Comparison of ENCODE assay signal across 8 mouse cellular contexts in genomic region chr5:149851011-149851410, GRCm38 (mm10).
A peak's percentile ranks its signal among the peaks of the same experiment; 100 is the strongest.
DNase-seq lines count a peak whose midpoint lies in the region; ATAC-seq and TF ChIP-seq lines count a peak whose summit lies in the region.

No protein-coding gene starts in this region.

- peak; percentile 79 for DNase-seq in neural tube, embryonic 10.5 days (ENCODE audit: extremely low spot score, low spot score)
- peak; percentile 39 to 47 for DNase-seq in cerebellum, adult 18-20 months
- DNase-seq in frontal cortex, adult 2 months (ENCODE audit: extremely low spot score in 1 of 2, low spot score in 1 of 2): peak; percentile 28 to 92
- peak; percentile 63 to 73 for DNase-seq in left cerebral cortex, postnatal 10 days (ENCODE audit: extremely low spot score in 1 of 2, low spot score in 2 of 2)

- H3K9me3 ChIP-seq in neural tube, embryonic 15.5 days (replicated peaks): no peaks in the 10 kb centered on the region
- H3K9me3 ChIP-seq in intestine, postnatal 0 days (ENCODE audit: control insufficient read depth): no peaks in the 10 kb centered on the region
- no peaks in the 10 kb centered on the region for H3K9me3 ChIP-seq in midbrain, embryonic 13.5 days
- H3K9me3 ChIP-seq in stomach, embryonic 16.5 days (replicated peaks; ENCODE audit: control insufficient read depth, low read length): no peaks in the 10 kb centered on the region

- H3K27me3 ChIP-seq in neural tube, embryonic 15.5 days (replicated peaks): no peaks in the 10 kb centered on the region
- no peaks in the 10 kb centered on the region for H3K27me3 ChIP-seq in intestine, postnatal 0 days (replicated peaks; ENCODE audit: control insufficient read depth, insufficient read depth, low read length)
- no peaks in the 10 kb centered on the region for H3K27me3 ChIP-seq in midbrain, embryonic 13.5 days
- no peaks in the 10 kb centered on the region for H3K27me3 ChIP-seq in stomach, embryonic 16.5 days (ENCODE audit: control insufficient read depth, insufficient read depth, low read length)

- H3K27ac ChIP-seq in neural tube, embryonic 15.5 days (replicated peaks): no peak overlapping the region
- no peak overlapping the region for H3K27ac ChIP-seq in intestine, postnatal 0 days (ENCODE audit: low read depth, low read length)
- no peak overlapping the region for H3K27ac ChIP-seq in midbrain, embryonic 13.5 days
- no peak overlapping the region for H3K27ac ChIP-seq in stomach, embryonic 16.5 days (ENCODE audit: low read length)

- 14% methylated on average over 9 of the region's 9 CpGs for WGBS in neural tube, embryonic 15.5 days
- WGBS in intestine, postnatal 0 days: 16% methylated on average over 9 of the region's 9 CpGs
- WGBS in midbrain, embryonic 13.5 days: 15% methylated on average over 9 of the region's 9 CpGs
- WGBS in stomach, embryonic 16.5 days: 9% methylated on average over 9 of the region's 9 CpGs

- intact Hi-C loops in left cerebral cortex, postnatal 10 days (cut with DNase I): loop anchor here (5.0 to 10.0 kb wide), 3 partner anchors 34 to 139 kb away; no protein-coding TSS in a partner anchor

- H3K36me3 ChIP-seq in neural tube, embryonic 15.5 days: no peaks in the 10 kb centered on the region
- H3K36me3 ChIP-seq in intestine, postnatal 0 days (ENCODE audit: control insufficient read depth, insufficient read depth): no peaks in the 10 kb centered on the region
- H3K36me3 ChIP-seq in midbrain, embryonic 13.5 days: no peaks in the 10 kb centered on the region
- no peaks in the 10 kb centered on the region for H3K36me3 ChIP-seq in stomach, embryonic 16.5 days (ENCODE audit: control insufficient read depth, insufficient read depth, low read length)

- no peaks in the 10 kb centered on the region for H3K4me1 ChIP-seq in neural tube, embryonic 15.5 days
- H3K4me1 ChIP-seq in intestine, postnatal 0 days (replicated peaks; ENCODE audit: control insufficient read depth, insufficient read depth, low read length): no peaks in the 10 kb centered on the region
- H3K4me1 ChIP-seq in midbrain, embryonic 13.5 days (replicated peaks): no peaks in the 10 kb centered on the region
- no peaks in the 10 kb centered on the region for H3K4me1 ChIP-seq in stomach, embryonic 16.5 days (ENCODE audit: control insufficient read depth, insufficient read depth, low read length)

- H3K9ac ChIP-seq in neural tube, embryonic 15.5 days (replicated peaks): no peak overlapping the region
- no peak overlapping the region for H3K9ac ChIP-seq in intestine, postnatal 0 days (ENCODE audit: low read depth, low read length)
- H3K9ac ChIP-seq in midbrain, embryonic 13.5 days (replicated peaks): no peak overlapping the region
- H3K9ac ChIP-seq in stomach, embryonic 16.5 days (ENCODE audit: low read length): no peak overlapping the region

- H3K4me3 ChIP-seq in neural tube, embryonic 15.5 days (replicated peaks): no peak overlapping the region
- H3K4me3 ChIP-seq in intestine, postnatal 0 days (ENCODE audit: low read depth, low read length): no peak overlapping the region
- H3K4me3 ChIP-seq in midbrain, embryonic 13.5 days (replicated peaks): no peak overlapping the region
- no peak overlapping the region for H3K4me3 ChIP-seq in stomach, embryonic 16.5 days (replicated peaks; ENCODE audit: low read length)

- no peak for ATAC-seq in neural tube, embryonic 15.5 days (ENCODE audit: low FRiP score)
- ATAC-seq in intestine, postnatal 0 days: no peak
- peak; percentile 55; the same call in 1 of the 2 replicates for ATAC-seq in midbrain, embryonic 13.5 days
- peak; percentile 17; the same call in 1 of the 2 replicates for ATAC-seq in stomach, embryonic 16.5 days (ENCODE audit: insufficient read depth, low FRiP score)

- H3K4me2 ChIP-seq in neural tube, embryonic 15.5 days: no peak overlapping the region
- H3K4me2 ChIP-seq in intestine, postnatal 0 days (replicated peaks; ENCODE audit: low read depth): no peak overlapping the region
- H3K4me2 ChIP-seq in midbrain, embryonic 13.5 days (replicated peaks): no peak overlapping the region
- no peak overlapping the region for H3K4me2 ChIP-seq in stomach, embryonic 16.5 days (ENCODE audit: low read depth, low read length)

- TF ChIP-seq CTCF in intestine, postnatal 0 days (IDR thresholded peaks at IDR 0.05; ENCODE audit: low read depth): peak; percentile 86

Comparison
In these comparisons a context has a peak if more than half of its experiments do, and no peak if none do; other contexts are left out.
1. ATAC-seq: peak in midbrain, embryonic 13.5 days (single experiment) and stomach, embryonic 16.5 days (single experiment); none in neural tube, embryonic 15.5 days (single experiment) and intestine, postnatal 0 days (single experiment).
2. Peak in every context shown above with its lines, with median percentiles within 50 percentile points of each other: DNase-seq.